Mouse (Mus musculus): ENCODE results near the gene Ptprn2.

Gene Ptprn2

DNA sequence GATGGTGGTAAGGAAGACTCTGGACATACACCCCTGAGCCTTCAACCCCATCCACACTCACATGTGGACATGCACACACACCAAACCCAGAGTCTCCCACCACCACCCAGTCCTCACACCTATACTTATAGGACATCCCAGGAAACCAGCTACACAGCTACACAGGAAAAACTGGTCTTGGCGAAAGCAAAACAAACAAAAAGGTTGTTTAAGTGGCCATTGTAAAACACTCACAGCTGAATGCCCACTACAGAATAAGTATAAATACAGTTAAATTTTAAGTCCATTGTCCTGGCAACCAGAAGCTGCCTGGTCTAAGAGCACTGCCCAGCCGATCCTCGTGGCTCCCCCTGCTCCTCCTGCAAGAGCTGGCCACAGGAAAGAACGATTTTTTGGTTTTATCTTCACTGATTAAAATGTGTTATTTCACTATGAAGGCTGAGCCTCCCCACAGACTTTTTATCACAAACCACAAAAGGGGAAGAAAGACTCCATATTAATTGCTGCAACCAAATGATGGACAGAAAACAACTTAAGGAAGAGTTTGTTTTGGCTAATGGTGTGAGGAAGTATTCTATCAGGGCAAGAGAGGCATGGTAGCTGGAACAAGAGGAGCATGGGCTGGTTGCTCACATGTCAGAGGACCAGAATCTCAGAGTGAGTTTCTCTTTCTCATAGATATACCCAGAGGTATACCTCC, 722.1 kb downstream of the Ptprn2 start:
- no peak for ATAC-seq (ENCODE audit: low TSS enrichment)

DNA sequence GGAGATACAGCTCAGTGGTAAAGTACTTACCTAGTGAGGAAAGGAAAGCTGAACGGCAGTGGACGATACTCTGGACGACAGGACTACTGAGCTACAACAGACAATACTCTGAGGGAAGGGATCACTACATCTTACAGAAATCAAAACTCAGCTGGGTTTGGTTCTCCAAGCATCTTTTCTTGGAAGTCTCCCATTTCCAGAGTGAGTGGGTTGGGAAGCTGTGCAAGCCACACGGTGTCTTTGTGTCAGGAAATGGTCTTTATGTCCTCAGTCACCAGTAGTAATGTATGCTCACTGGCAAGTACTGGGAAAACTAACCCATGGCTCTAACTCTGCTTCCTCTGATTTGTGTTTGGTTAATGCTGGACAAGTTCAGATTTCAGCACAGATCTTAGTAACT, 724.9 kb downstream of the Ptprn2 start:
- peak; percentile 67 for ATAC-seq (ENCODE audit: low TSS enrichment)

DNA sequence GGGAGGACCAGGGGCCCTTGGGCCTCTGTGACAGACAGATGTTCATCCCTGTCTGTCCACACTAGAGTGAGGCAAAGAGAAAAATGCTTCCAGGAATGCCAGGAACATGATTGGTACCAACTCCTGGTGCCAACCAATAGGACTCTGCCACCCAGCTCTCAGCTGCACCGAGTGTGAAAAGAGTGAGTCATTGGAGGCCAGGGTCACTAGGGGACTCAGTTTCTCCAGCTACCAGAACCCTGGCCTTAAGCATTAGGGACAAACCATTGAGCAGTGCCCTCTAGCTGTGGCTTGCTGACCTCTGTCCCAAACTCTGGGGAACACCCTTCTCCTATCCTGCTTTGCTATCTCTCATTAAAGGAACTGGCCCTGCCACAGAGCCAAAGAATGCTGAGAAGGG, 728.0 kb downstream of the Ptprn2 start:
- ATAC-seq (ENCODE audit: low TSS enrichment): no peak

GRCm38 (mm10) chr12:117214272-117214671, 728.8 kb downstream of the Ptprn2 start:
- peak; percentile 38 for ATAC-seq (ENCODE audit: low TSS enrichment)

DNA sequence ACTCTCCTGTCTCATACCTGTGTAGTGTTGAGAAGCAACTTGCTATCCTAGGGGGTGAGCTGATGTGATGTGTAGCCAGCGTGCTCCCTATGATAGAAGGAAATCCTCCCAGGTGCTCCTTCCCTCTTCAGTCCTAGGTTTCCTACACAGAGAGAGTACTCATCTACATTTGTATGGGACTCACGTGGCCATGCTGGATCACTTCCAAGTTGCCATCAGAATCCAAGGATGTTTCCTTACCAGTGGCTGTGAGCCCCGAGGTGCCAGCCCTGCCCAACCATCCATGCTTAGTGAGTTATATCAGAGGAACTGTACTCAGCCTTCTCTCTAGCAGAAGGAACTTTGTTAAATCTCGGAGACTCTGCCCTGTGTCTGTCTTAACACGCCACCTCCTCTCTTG, 729.4 kb downstream of the Ptprn2 start:
- no peak for ATAC-seq (ENCODE audit: low TSS enrichment)

DNA sequence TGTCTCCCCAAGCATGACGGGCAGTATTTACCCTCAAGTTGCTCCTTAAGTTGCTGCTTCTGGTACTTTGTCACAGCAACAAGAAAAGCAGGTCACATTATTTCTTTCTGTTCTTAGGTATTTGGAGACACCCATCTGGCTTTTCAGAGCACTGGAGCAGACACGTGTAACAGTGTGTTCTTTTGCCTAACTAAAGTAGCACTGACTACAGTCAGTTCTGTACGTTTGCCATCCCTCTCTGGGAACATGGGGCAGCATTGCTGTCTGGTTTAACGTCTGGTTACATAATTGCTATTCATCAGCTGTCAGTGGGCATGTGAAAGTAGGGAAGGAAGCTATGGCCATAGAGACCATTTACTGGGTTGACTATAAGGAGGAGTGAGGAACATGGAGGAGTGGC, 736.4 kb downstream of the Ptprn2 start:
- peak; percentile 59 for ATAC-seq (ENCODE audit: low TSS enrichment)

DNA sequence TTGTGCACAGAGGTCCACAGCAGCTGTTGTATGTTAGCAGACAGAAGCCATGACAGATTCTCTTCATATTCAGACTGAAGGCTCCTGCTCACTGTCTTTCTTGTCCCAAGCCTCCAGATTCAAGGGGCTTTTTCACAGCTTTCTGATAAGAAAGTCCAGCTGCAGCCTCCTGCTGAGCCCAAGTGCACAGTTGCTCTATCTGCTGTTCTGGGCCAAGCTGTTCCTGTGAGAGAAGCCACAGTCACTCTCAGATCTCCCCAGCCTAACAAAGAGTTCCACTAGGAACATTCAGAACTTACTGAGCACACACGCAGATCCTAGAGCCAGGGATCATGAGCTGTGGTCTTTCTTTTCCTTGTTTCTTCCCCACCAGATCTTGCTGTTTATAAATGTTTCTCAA, 738.5 kb downstream of the Ptprn2 start:
- no peak for ATAC-seq (ENCODE audit: low TSS enrichment)

- ATAC-seq (ENCODE audit: low TSS enrichment): no peak
Measured at GRCm38 (mm10) chr12:117227236-117227635, 741.7 kb downstream of the Ptprn2 start.

- peak; percentile 77 for ATAC-seq (ENCODE audit: low TSS enrichment)
Measured at GRCm38 (mm10) chr12:117229442-117229841, 743.9 kb downstream of the Ptprn2 start.

GRCm38 (mm10) chr12:117230282-117230681, 744.8 kb downstream of the Ptprn2 start:
- ATAC-seq (ENCODE audit: low TSS enrichment): no peak

GRCm38 (mm10) chr12:117231850-117232249, 746.3 kb downstream of the Ptprn2 start:
- no peak for ATAC-seq (ENCODE audit: low TSS enrichment)

GRCm38 (mm10) chr12:117235114-117235513, 749.6 kb downstream of the Ptprn2 start:
- ATAC-seq (ENCODE audit: low TSS enrichment): no peak

DNA sequence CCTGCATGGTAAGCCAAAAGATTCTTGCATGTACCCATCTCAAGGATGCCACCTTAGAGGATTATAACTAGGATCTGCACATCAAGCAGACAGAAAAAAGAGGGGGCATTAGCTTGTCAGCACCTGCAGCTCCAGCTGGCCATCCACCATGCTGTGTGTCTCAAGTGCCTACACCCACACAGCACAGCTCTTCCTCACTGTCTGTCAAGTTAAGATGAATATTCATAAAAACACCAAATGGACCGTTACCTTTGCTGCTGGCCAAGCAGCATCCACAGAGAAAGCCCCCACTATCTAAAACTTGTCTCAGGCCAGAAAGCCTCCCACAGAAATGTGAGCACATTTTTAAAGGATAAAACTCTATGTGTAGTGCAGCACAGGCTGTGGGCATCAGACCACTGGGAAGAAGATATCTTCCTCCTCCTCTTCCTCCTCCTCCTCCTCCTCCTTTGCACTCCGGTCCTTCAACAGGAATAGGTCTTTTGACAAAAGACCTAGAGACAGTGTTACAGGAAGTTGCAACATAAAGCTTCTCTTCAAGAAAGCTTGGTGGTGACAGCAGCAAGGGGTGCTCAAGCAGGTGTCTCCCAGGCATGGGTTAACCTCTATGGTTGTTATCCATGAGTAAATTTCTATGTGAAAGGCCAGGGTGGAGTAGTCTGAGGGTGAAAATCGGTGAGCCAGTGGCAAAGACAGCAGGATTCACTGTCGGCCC, 750.7 kb downstream of the Ptprn2 start:
- peak; percentile 76 for ATAC-seq (ENCODE audit: low TSS enrichment)

DNA sequence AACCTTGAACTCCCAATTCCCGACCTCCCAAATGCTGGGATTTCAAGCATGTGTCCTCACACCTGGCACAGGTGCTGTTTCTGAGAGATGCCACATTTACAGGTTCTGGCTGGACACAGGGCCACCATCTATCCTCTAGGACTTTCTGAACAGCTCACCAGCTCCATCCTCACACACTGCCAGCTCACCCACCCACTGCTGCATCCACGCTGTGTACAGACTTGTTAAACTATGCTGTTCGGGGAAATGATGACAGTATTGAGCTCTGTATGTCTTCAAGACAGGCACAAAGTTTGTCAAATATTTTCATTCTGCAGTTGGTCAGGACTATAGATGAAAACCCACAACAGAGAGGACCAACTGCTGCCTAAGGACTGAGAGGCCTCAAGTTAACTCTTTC, 751.5 kb downstream of the Ptprn2 start:
- peak; percentile 68; the same call in 1 of the 2 replicates for ATAC-seq (ENCODE audit: low TSS enrichment)

DNA sequence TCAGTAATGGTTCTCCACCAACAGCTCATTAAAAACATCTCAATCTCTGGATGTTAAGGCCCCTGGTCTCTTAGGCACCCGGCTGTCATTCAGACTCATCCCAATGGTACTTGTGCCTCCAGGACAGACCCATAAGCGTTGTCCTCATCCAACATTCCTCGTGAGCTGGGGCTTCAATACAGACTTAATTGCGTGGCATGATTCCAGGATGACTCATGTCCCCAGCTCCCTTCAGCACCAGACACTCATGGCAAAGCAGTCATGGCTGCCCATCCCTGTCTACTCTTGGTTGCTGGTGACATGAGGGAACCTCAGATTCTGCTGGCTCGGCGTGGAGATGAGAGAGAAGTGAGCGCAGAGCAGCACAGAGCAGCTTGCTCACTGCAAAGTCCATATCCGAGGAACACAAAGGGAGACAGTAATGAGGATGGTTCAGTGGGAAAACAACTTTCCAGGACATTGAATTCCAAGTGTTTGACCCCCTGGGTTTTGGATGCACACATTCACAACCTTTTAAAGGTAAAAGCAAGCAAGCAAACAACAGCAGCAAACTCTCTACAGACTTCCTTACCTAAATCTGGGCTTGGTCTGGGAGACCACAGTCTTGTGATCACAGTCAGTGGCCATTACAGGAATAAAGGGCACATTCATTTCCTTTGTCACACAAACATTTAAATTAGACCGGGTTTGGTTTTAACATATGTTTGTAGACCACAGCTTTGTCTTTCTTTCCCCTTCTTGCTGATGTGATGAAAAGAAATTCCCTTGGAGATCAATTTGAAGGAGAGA, 754.6 kb downstream of the Ptprn2 start:
- ATAC-seq (ENCODE audit: low TSS enrichment): no peak

DNA sequence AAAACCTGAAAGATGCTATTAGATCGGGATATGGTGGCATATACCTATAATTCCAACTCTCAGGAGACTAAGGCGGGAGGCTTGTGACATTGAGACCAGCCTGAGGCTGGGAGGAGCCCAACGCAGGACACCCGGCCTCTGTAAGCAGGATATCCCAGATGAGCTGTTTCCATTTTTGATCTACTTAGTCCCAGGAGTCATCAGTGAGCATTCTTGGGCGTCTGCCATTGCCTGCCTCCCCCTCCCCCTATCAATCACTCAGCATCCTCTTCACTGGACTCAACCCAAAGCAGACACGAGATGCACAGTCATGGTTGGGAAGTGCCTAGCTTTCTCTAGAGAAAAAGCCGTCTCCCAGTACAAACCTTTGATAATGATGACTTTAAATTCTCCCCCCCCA, 756.7 kb downstream of the Ptprn2 start:
- ATAC-seq (ENCODE audit: low TSS enrichment): peak; percentile 33; the same call in 1 of the 2 replicates

DNA sequence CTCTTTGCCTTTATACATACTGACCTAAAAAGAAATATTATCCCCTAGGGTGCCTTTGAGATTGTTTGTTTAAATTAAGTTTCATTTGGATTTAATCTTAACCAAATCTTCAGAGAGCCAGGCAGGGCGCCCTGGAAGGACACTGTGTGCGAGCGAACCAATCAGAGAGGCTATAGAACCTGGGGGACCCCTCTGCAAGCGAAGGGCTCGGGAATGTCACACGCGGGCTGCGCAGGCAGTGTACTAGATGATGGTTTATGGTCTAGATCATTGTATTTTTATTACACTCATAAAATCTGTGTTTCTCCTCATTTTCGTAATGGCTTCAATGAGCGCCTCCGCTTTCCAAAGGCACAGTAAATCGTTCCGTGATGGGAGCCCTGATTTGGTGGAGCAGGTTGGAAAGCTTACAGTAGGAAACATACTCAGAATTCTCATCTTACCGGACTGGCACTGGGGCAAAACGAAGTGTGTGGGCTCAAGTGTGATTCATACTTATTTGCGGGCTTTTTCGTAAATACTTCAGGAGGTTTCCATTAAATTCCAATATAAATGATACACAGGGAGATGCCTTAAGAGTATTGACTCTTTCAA, 760.5 kb downstream of the Ptprn2 start:
- no peak for ATAC-seq (ENCODE audit: low TSS enrichment)

GRCm38 (mm10) chr12:117250465-117250864, 764.9 kb downstream of the Ptprn2 start:
- ATAC-seq (ENCODE audit: low TSS enrichment): no peak

DNA sequence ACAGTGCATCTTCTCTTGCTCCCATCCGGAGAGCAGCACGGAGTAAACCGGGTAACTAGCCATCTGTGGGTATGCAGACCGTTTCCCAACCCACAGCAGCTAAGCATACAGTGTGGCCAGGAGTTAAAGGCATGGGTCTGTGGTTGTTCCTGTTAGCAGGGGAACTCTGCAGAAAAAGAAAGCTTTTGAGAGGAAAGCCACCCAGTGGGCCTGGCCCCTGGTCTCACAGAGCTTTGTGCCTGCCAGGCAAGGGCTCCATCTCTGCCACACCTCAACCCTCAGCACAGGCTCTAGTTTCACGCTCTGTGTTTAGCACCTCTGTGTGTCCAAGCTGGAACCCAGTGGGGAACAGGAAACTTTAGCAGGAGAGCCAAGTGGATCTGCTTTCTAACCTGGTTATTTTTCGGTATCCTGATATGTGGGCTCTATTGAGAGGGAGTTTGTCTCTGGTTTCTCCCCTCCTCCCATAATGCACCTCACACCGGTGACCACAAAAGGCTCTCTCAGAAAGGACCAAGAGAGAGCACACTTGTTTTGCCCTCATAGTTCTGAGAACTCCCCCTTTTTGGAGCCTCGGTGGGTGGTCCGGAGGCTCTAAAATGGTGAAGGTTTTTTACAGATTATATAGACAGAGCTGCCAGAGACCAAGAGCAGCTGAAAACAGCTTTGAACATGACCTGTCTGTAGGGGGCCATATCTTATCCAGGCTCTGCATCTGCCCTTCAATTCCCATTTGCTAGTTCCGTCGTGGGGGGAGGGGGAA, 766.3 kb downstream of the Ptprn2 start:
- 0 out of 2 replicates have a peak, but pooled peaks have one; percentile 36 for ATAC-seq (ENCODE audit: low TSS enrichment)

GRCm38 (mm10) chr12:117252426-117252779, 766.9 kb downstream of the Ptprn2 start:
- no peak for ATAC-seq (ENCODE audit: low TSS enrichment)

DNA sequence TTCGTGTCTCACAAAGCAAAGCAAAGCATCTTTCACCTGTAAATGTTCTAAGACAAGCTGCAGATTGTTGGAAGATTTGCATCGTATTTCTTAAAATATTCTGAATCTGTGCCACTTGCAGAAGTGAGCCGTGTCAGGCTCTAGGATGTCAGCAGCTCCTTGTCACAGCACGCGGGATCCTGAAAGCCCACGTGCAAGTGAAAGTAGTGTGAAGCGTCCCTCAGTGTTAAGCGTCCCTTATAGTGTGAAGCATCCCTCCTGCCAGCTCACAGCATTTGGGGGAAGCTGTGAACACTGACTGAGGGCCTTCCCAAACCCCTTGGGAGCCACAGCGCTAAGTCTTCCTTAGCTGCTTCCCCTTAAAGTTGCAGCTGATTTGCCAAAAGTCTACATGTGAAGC, 768.8 kb downstream of the Ptprn2 start:
- ATAC-seq (ENCODE audit: low TSS enrichment): peak; percentile 32

DNA sequence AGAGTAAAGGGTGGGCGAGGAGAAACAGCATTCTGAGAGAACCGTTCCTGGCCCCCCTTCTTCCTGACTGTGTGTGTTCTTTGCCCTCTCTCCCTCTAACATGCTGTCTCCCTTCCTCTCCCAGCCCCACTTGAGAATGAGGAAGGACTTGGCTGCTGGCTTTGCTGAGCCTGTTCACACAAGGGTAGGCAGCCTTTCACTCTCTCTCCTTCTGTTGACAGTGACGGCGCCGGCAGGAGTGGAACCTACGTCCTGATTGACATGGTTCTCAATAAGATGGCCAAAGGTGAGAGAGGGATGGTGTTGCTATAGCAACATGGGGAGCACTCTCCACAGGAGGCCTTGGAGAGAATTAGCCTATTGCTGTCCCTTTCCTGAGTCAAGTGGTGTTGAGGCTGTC, 769.8 kb downstream of the Ptprn2 start:
- ATAC-seq (ENCODE audit: low TSS enrichment): no peak

Data from frontal cortex, adult (tissue).